Mouse (Mus musculus) embryo, embryonic 10.5 days (tissue): ENCODE measurements around the gene Ifnk.

Source experiments
- DNase-seq: peaks from one replicate; pipeline ENCODE4 v3.0.0-alpha.2; 2015; ENCODE audit warnings: low spot score

Ifnk gene

GRCm38 (mm10) chr4:35138077-35138476 is 13.8 kb upstream of the Ifnk start:
- no peak for DNase-seq

- DNase-seq, result no peak
Measured at GRCm38 (mm10) chr4:35140317-35140716, 11.5 kb upstream of the Ifnk start.

- DNase-seq, result no peak
Measured at GRCm38 (mm10) chr4:35143472-35144102, 8.3 kb upstream of the Ifnk start.

- DNase-seq, result no peak
Measured at GRCm38 (mm10) chr4:35145726-35146125, 6.1 kb upstream of the Ifnk start.

- no peak for DNase-seq
Measured at GRCm38 (mm10) chr4:35146597-35146996, 5.3 kb upstream of the Ifnk start.

- no peak for DNase-seq
Measured at GRCm38 (mm10) chr4:35148326-35148725, 3.5 kb upstream of the Ifnk start.

GRCm38 (mm10) chr4:35150706-35151105 is 1.1 kb upstream of the Ifnk start:
- no peak for DNase-seq

GRCm38 (mm10) chr4:35154051-35154450 is 2.2 kb downstream of the Ifnk start:
- DNase-seq, result peak; percentile 64

GRCm38 (mm10) chr4:35155132-35155922 is 3.5 kb downstream of the Ifnk start:
- peak; percentile 76 for DNase-seq

GRCm38 (mm10) chr4:35156149-35156611 is 4.3 kb downstream of the Ifnk start:
- peak; percentile 83 for DNase-seq

- DNase-seq, result peak; percentile 91
Measured at GRCm38 (mm10) chr4:35156751-35157611, 5.1 kb downstream of the Ifnk start, which contains the start of gene Mob3b. Gene Mob3b, minus strand, starts transcription at chr4:35157484.

- no peak for DNase-seq
Measured at GRCm38 (mm10) chr4:35157815-35158214, 6.0 kb downstream of the Ifnk start.

GRCm38 (mm10) chr4:35165275-35165674 is 13.4 kb downstream of the Ifnk start:
- no peak for DNase-seq

GRCm38 (mm10) chr4:35165947-35166346 is 14.1 kb downstream of the Ifnk start:
- no peak for DNase-seq

GRCm38 (mm10) chr4:35167855-35168254 is 16.0 kb downstream of the Ifnk start:
- no peak for DNase-seq

GRCm38 (mm10) chr4:35169571-35170125 is 17.8 kb downstream of the Ifnk start:
- DNase-seq, result no peak

- DNase-seq, result no peak
Measured at GRCm38 (mm10) chr4:35172471-35172870, 20.6 kb downstream of the Ifnk start.

- DNase-seq, result no peak
Measured at GRCm38 (mm10) chr4:35173551-35173950, 21.7 kb downstream of the Ifnk start.

GRCm38 (mm10) chr4:35175566-35175965 is 23.7 kb downstream of the Ifnk start:
- no peak for DNase-seq

GRCm38 (mm10) chr4:35177926-35178645 is 26.2 kb downstream of the Ifnk start:
- no peak for DNase-seq

- DNase-seq, result no peak
Measured at GRCm38 (mm10) chr4:35187617-35188326, 35.9 kb downstream of the Ifnk start.
